Mouse (Mus musculus) urinary bladder, postnatal 4 days (tissue): ENCODE results near the gene Akr1b8.
"Not testable (repeated sequence)": the region's sequence is repeated elsewhere in the genome, so short reads cannot be mapped to it uniquely, and the experiment has no call there.

Experiments
- DNase-seq, 2 experiments: peaks; one replicate each; pipeline ENCODE4 v3.0.0; 2021 to 2022; ENCODE audit warnings: low spot score in 2 of 2

Gene Akr1b8

GRCm38 (mm10) chr6:34353658-34354353 lies at the start of gene Akr1b8:
Gene Akr1b8 (plus strand): TSS chr6:34354119.
- DNase-seq = peak in 1 of 2 experiments; percentile 26

GRCm38 (mm10) chr6:34304675-34305241 lies 49.2 kb upstream of the Akr1b8 start:
- DNase-seq = no peak

- DNase-seq = no peak
Measured at GRCm38 (mm10) chr6:34306797-34307196, 47.1 kb upstream of the Akr1b8 start.

GRCm38 (mm10) chr6:34309526-34309925 lies 44.4 kb upstream of the Akr1b8 start:
- no peak for DNase-seq

GRCm38 (mm10) chr6:34310023-34310595 lies 43.8 kb upstream of the Akr1b8 start:
- DNase-seq = no peak

GRCm38 (mm10) chr6:34313386-34313785 lies 40.5 kb upstream of the Akr1b8 start:
- no peak for DNase-seq

- DNase-seq = no peak
Measured at GRCm38 (mm10) chr6:34313921-34314320, 40.0 kb upstream of the Akr1b8 start.

GRCm38 (mm10) chr6:34316854-34317771 lies 36.8 kb upstream of the Akr1b8 start, which contains the start of gene Akr1b3:
Gene Akr1b3 (minus strand): TSS chr6:34317478.
- peak; percentile 87 to 88 for DNase-seq

- DNase-seq = no peak
Measured at GRCm38 (mm10) chr6:34318172-34318571, 35.7 kb upstream of the Akr1b8 start.

- DNase-seq = no peak
Measured at GRCm38 (mm10) chr6:34318636-34319035, 35.3 kb upstream of the Akr1b8 start.

- no peak for DNase-seq
Measured at GRCm38 (mm10) chr6:34322121-34322520, 31.8 kb upstream of the Akr1b8 start.

- DNase-seq = no peak
Measured at GRCm38 (mm10) chr6:34331379-34331778, 22.5 kb upstream of the Akr1b8 start.

GRCm38 (mm10) chr6:34331804-34332203 lies 22.1 kb upstream of the Akr1b8 start:
- not testable (repeated sequence) for DNase-seq

- DNase-seq = no peak
Measured at GRCm38 (mm10) chr6:34334673-34335072, 19.2 kb upstream of the Akr1b8 start.

- DNase-seq = no peak
Measured at GRCm38 (mm10) chr6:34337799-34338198, 16.1 kb upstream of the Akr1b8 start.

- DNase-seq = no peak
Measured at GRCm38 (mm10) chr6:34341991-34342390, 11.9 kb upstream of the Akr1b8 start.

- DNase-seq = no peak
Measured at GRCm38 (mm10) chr6:34342476-34342875, 11.4 kb upstream of the Akr1b8 start.

GRCm38 (mm10) chr6:34343426-34343825 lies 10.5 kb upstream of the Akr1b8 start:
- DNase-seq = no peak

- DNase-seq = no peak
Measured at GRCm38 (mm10) chr6:34344135-34344850, 9.6 kb upstream of the Akr1b8 start.

GRCm38 (mm10) chr6:34344935-34345334 lies 9.0 kb upstream of the Akr1b8 start:
- DNase-seq = peak in 1 of 2 experiments; percentile 44
